Mouse (Mus musculus) spleen, embryonic (tissue): ENCODE measurements around the gene Anxa1.

ENCODE experiments used
- CTCF ChIA-PET: fragments of 350-600 bp; sonication (Branson Sonifier 250); formaldehyde crosslinking; loops from one replicate; lab custom pipeline; 2022; lab: Charles Lee

Gene Anxa1

GRCm38 (mm10) chr19:20390455-20390994, at the start of gene Anxa1:
Gene Anxa1, minus strand, starts transcription at chr19:20390944.
- CTCF ChIA-PET = interaction anchor here (0.8 kb wide), 1 partner anchor 34 kb away, joined by 20 read pairs; no protein-coding TSS in a partner anchor

DNA sequence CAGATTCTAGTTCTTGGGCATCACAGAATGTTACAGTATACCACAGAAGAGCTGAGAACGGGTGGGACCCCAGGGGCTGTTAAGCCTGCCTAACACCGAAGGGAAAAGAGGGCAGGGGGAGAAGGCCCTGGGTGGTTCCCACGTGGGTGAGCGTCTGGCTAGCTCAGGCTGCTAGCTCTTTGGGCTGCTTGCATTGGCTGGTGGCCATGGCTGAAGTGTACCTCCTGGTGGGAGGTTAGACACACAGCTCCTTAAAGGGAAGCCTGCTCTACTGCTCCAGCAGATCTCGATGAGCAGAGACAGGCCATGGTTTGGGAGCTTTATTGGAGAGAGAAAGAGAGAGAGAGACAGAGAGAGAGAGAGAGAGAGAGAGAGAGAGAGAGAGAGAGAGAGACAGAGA, 46.3 kb upstream of the Anxa1 start:
- CTCF ChIA-PET = no interaction called here

DNA sequence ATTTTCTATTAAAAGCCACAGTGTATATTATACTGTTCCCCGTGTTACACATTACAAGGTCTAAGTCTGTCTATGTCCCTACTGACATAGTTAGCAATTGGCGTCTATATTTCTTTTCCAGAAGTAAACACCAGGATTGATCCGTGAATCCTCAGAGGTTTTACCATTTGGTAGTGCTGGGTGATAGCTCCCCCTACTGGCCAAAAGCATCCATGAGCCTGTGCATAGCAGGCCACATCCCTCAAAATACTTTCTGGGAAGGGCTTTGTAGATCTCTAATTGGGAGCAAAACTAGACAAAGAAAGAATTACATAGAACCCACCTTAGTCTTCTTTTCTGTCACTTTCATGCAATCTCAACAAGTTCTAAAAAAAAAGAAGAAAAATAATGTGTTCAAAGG, 43.8 kb upstream of the Anxa1 start:
- CTCF ChIA-PET = interaction anchor here (1.4 kb wide), 1 partner anchor 72 kb away, joined by 4 read pairs; no protein-coding TSS in a partner anchor

DNA sequence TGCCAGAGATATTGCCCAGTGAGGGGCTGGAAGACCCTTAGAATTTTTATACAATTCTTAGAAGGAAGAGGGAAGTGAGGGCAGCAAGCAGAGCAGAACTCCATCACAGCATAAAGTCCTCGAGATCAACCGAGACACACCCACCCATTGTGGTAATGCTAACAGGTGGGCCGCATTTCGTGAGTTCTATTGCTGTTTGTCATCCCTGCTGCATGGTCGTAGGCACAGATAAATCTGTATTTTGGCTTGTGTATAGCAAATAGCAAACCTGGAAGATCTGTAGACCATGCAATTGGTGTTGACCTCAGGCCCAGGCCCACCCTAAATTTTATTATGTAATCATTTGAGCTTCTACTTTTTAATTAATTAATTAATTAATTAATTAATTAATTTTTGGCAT, 43.2 kb upstream of the Anxa1 start:
- CTCF ChIA-PET = interaction anchor here (1.4 kb wide), 1 partner anchor 72 kb away, joined by 4 read pairs; no protein-coding TSS in a partner anchor

GRCm38 (mm10) chr19:20426443-20427161, 35.9 kb upstream of the Anxa1 start:
- CTCF ChIA-PET = no interaction called here

DNA sequence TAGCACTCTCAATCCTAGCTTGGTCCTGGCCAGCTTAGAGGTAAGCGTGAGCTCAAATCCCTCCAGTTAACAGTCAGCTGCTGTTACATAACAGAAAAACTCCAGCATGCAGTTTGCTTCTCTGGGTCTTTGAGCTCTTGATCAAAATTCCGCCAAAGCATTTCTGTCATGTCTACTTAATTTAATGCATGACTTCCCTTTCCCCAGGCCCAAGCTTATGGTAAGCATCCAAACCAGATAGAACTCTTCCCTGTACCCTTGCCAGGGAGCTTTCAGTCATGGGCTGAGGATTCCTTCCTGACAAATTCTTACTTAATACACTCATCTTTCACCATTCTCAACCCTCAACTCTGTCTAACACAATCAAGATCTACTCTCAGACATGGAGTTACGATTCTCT, 20.5 kb upstream of the Anxa1 start:
- CTCF ChIA-PET = no interaction called here

GRCm38 (mm10) chr19:20409541-20410528, 19.1 kb upstream of the Anxa1 start:
- CTCF ChIA-PET = no interaction called here

DNA sequence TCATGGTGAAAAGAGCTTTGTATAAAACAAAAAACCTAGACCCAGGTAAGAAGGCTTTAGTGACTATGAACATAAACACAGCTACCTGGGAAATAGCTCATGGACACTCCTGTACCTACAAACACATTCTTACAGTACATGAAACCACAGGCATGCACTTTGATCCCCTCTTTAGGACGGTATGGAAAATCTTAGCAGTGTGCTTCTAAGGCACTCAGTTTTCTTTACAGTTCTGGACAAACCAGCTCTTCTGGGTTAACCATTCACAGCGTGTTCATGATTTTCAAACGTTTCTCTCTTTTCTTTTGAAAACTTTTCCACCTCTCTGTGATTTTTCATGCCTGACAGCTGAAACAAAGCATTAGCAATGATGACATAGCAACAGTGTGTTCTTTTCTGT, 15.7 kb upstream of the Anxa1 start:
- CTCF ChIA-PET = no interaction called here

DNA sequence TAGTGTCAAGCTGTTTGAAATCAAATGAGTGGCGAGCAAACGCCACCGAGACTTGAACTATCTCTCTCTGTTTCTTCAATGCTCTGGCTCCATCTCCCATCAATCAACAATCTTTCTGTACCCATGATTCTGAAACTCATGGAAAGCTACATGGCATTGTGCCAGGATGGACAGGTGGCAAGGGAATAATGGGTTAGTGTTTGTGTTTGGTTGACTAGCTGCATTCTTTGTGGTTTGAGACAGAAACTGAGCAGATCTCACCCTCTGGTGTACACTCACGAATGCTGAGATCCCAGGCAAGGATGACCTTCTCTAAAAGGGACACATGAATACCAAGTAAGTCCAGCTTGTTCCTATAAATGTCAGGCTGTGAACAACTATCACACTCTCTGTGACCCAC, 14.3 kb upstream of the Anxa1 start:
- CTCF ChIA-PET = no interaction called here

DNA sequence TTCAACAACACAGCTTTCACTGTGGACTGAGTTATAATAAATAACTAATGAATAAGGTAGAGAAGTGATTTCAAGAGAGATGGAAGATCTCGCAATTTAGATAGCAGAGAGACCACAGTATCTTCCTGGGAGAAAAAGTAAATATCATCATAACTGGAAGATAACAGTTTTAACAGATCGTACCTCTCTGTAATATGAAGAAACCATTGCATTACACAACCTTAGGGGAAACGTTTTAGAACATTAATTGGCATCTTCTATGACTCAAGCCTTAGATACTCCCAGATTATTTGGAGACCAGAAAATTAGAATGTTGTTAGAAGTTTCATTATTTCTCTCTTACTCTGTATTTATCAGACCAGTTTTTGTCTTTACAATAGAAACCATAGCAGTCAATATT, 13.0 kb upstream of the Anxa1 start:
- CTCF ChIA-PET = no interaction called here

DNA sequence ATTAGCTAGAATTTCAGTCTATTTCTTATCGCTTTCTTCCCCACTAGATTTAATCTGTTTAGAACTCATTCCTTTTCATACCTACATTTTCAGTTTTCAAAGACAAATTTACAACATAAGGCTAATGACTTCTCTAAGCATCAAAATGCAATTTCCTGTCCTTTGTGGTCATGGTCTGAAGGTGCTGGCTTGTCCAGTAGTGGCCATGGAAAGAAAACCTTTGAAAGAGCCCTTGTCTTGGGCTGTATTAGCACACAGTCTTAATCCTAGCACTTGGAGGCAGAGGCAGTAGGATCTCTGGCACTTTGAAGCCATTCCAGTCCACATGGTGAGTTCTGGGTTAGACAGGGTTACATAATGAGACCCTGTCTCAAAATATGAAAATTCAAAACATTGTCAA, 12.5 kb upstream of the Anxa1 start:
- CTCF ChIA-PET = no interaction called here

DNA sequence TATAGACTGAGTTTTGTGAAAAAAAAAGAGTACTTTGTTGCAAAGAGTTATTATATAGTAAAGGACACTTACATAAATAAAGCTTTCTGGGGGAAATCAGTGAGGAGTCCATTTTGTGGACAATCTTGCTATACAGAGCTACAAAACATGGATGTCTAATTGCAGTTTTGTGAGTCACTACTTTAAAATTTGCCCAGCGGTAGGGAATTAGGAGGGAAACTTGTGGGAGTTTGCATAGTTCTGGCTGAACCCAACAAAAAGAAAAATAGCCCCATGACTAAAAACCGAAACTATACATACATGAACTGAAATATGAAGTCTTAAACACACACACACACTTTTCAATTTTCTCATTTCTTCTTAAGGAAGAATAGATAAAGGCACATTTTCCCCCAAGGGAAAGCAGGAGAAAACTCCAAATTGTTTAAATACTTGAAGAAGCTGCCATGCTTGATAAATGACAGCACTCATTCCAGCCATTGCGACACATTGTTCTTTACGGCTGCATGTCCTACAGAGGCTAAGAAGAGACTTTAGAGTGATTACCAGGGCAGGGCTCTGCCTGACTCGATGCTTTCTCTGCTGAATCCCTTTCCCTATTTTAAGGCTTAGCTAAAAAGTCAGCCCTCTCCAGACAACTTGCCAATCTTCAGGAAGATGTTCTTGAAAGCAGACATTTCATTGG, 11.9 kb upstream of the Anxa1 start:
- CTCF ChIA-PET = no interaction called here

GRCm38 (mm10) chr19:20401961-20402360, 11.2 kb upstream of the Anxa1 start:
- CTCF ChIA-PET = no interaction called here

DNA sequence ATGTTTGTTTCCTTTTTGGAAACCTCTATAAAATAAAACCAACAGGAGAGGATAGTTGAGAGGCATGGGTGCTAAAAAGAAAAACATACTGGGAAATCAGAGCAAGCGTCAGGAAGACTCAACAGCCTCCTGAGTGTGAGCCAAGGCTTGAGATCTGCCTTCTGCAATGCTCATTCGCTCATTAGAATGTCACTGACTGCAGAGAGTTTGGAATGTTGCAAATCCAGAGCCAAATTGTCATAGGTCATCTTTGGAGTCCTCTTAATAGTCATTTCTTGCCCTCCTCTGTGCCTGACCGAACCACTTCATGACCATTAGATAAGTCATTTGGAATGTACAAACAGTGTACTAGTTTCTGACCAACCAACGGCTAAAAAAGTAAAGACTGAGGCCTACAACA, 8.4 kb upstream of the Anxa1 start:
- CTCF ChIA-PET = no interaction called here

- CTCF ChIA-PET = no interaction called here
Observed at GRCm38 (mm10) chr19:20397092-20397491, 6.3 kb upstream of the Anxa1 start.

DNA sequence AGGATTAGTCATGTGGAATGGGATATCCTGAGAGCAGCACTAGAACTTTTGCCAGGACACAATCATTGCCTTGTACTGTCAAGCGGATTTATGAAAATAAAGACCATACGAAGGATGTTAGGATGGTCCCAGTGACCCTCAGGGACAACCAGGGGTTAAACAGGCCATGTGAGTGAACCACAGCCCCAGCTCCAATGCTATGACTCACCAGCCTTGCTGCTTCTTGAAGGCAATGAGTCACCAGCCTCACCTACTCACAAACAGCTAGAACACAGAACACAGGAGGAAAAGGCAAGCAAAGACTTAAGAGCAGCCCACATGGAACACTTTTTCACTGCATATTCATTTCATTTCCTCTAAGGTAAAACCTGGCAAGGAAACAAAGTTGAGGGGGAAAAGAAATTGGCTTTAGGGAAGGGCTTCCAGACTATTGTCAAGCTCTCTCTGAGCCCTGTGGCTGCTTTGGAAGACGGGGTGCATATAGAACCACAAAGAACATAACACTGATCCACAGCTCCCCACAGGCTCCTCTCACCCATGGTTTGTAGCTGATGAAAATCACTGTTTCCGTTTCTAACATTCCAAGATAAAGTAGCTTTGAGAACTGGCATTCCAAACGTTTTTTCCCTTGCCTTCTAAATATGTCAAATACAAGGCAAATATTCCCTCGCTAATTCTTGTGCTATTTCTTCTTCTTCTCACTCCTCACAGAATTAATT, 3.0 kb upstream of the Anxa1 start:
- CTCF ChIA-PET = no interaction called here

DNA sequence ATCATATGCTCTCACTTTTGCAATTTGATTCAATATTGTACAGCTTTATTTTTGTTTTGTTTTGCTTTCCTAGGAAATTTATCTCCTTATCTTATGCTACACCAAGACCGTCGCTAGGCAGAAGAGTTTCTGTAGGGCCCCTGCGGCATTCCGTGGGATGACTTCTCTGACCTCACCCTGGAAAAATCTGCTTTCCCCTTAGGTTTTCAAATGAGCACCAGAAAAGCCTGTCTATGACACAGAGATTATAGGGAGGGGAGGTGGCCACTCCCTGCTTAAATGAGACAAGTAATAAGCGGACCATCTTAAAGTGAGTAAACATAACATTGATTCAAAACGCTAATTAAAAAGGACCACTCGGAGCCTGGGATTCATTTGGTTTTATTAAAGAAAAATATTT, 1.0 kb downstream of the Anxa1 start:
- CTCF ChIA-PET = no interaction called here

GRCm38 (mm10) chr19:20389245-20389644, 1.5 kb downstream of the Anxa1 start:
- CTCF ChIA-PET = no interaction called here

- CTCF ChIA-PET = no interaction called here
Observed at GRCm38 (mm10) chr19:20388276-20388675, 2.5 kb downstream of the Anxa1 start.

DNA sequence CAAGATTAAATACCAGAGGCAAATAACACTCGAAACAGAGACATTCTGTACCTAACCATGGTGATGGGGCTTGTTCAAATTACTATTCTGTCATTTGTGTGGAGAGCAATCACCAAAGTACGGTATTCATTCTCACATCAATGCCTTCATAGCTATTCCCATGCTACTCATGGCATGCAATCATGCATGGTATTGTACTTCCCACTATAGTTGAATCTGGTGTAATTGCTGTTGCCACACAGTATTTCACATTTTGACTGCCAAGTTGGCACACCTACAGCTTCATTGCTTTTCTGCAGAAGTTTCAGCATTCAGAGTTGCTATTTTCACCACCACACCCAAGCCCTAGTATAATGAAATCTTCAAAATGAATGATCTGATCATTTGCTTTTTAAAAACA, 4.4 kb downstream of the Anxa1 start:
- CTCF ChIA-PET = no interaction called here

DNA sequence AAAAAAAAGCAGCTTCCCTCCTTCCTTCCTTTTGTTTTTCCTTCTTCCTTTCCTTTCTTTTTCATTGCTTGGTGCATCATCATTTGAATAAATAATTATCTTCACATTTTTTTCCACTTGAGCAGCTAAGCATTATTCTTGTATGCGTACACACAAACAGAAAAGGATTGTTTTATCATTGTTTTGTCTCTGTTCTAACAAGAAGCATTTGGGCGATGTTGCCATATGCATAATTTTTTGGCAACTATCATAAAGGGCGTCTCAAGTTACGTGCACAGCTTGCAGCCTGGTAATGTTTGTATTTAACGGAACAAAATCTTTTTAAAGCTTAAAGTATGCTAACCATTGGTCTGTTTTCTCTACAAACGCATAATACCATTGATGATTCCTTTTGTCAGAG, 5.1 kb downstream of the Anxa1 start:
- CTCF ChIA-PET = interaction anchor here (0.6 to 0.7 kb wide), 2 partner anchors 12 to 381 kb away, joined by 3 read pairs; no protein-coding TSS in a partner anchor
